Mouse (Mus musculus) brown adipose tissue, adult 24 weeks (tissue): ENCODE results near the gene Col24a1. TPM values are rescaled to one million over a fixed set of nuclear protein-coding genes. Genes with fewer than 3 reads are reported as not detected.

Experiments
- H3K27ac ChIP-seq: fragments of 200-500 bp; replicated peaks from 2 replicates; pipeline ENCODE4 v1.5.1; 2012; ENCODE audit warnings: low read depth, mild to moderate bottlenecking, low read length
- H3K4me1 ChIP-seq: fragments of 200-500 bp; 2 replicates; pipeline ENCODE4 v1.6.1; 2012; ENCODE audit warnings: low read length, mixed read lengths; ENCODE audit not compliant: control insufficient read depth, insufficient read depth, insufficient read length
- H3K4me3 ChIP-seq: fragments of 200-500 bp; 2 replicates; pipeline ENCODE4 v1.5.1; 2012; ENCODE audit warnings: low read depth, mild to moderate bottlenecking, low read length, moderate library complexity; ENCODE audit not compliant: insufficient read depth
- polyA plus RNA-seq: library from polyadenylated mRNA; stranded (reverse); fragments of >200 nt; gene quantifications from 2 replicates; pipeline ENCODE4 v1.2.4, GENCODE M21; 2012; ENCODE audit not compliant: missing spikeins, insufficient read depth, insufficient read length

Gene Col24a1
- polyA plus RNA-seq, 1 experiment = not detected

- Histone ChIP-seq H3K4me3 (no peak overlapping the region), H3K27ac (peak overlapping the region; percentile 25; the same call in 1 of the 2 replicates), H3K4me1 (no peaks in the 10 kb centered on the region; the same call in 1 of the 2 replicates)
These were observed 178.8 kb downstream of the Col24a1 start for GRCm38 (mm10) chr3:145471094-145471493.

DNA sequence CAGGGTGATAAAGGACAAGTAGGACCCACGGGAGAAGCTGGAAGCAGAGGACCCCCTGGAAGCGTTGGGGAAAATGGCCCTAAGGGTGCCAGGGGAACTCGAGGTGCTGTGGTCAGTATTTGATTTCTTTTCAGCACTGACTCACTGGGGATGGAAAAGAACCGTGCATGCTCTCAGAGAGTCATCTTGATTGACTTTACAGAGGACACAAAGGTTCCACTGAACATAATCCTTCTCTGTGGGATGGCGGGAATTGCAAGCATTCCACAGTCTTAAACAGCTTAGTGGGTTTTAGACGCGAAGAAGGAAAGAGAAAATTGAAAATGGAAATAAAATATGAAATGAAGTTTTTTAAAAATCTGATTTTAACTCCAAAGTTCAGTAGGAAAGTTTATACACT lies 181.9 kb downstream of the Col24a1 start:
- H3K4me3 ChIP-seq = no peak overlapping the region
- no peak overlapping the region for H3K27ac ChIP-seq
- H3K4me1 ChIP-seq = peaks cover 7% of the 10 kb centered on the region

DNA sequence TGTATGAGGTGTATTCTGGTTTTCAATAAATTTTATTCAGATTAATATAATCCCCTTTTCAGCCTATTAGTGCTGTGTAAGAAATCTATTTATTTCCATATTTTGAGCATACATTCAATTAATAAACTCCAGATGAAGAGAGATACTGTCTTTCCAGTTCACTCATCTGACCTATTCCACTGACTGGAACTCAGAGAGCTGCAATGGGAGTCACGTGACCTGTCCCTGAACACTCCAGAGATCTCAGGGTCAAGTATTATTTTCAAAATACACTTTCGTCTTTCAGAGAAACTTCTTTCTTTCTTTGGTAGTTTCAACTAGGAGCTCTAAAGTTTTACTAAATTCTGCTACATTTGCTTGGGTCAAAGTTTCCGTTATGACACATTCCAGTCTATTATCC lies 184.4 kb downstream of the Col24a1 start:
- Histone ChIP-seq H3K4me3 (peak overlapping the region; percentile 32; the same call in 1 of the 2 replicates), H3K27ac (peak overlapping the region; percentile 88), H3K4me1 (peaks cover 7% of the 10 kb centered on the region)

DNA sequence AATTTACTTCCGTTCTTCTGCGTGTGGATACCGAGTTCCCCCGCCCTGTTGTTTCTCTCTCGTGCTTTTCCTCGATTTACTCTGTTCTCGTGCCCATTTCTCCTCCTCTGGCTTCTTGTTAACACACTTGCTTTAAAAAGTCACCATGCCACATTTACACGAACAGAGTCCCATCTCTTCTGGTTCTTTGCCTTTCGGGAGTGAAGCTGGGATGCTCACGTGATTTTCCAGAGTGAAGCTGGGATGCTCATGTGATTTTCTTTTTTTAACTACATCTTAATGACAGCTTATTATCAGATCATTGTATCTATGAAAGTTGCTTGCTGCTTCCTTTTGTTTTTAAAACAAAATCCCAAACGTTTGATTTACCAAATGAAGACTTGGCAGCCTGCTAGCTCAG lies 184.8 kb downstream of the Col24a1 start:
- peak overlapping the region; percentile 32; the same call in 1 of the 2 replicates for H3K4me3 ChIP-seq
- peak overlapping the region; percentile 88 for H3K27ac ChIP-seq
- peaks cover 7% of the 10 kb centered on the region for H3K4me1 ChIP-seq

DNA sequence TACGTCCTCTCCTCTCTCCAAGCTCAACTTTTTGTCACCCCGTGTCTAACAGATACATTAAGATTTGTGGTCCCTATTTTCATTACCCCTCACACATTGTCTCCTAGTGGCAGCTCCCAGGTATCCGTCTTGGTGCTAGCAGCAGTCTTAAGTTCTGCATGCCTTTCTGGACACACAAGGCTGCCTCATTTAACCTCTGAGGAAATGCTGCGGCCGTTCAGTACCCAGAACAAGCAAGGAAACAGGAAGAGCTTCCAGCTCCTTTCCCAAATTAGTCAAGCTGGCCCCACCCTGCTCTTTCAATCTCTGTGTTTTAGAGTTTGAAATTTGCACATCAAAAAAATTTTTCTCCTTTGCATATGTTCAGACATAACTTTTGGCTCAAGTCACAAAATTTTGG lies 186.2 kb downstream of the Col24a1 start:
- H3K4me3 ChIP-seq = no peak overlapping the region
- H3K27ac ChIP-seq = peak overlapping the region; percentile 72
- peaks cover 7% of the 10 kb centered on the region for H3K4me1 ChIP-seq

DNA sequence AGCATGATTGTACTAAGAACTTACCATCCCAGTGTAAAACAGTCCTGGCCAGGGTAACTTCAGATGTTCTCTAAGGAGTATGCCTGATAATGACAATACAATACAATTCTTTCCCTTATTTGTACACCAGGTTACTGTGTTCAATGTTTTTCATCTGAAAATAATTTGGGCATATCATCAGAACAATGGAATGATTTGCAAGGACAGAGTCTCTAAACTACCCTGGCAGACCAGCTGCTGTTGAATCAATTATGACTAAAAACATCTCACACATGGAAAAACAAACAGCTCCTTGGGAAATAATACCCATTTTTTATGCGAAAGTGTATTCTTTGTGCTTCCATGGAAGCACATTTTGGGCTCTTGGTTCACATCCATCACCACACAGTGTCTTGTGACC lies 198.0 kb downstream of the Col24a1 start:
- Histone ChIP-seq H3K27ac (peak overlapping the region; percentile 95), H3K4me1 (peaks cover 5% of the 10 kb centered on the region; the same call in 1 of the 2 replicates)

GRCm38 (mm10) chr3:145491326-145491725 lies 199.1 kb downstream of the Col24a1 start:
- Histone ChIP-seq H3K4me1 (peaks cover 5% of the 10 kb centered on the region; the same call in 1 of the 2 replicates), H3K27ac (peak overlapping the region; percentile 92), H3K4me3 (no peak overlapping the region)

More for the DNA sequence above, 198.0 kb downstream of the Col24a1 start:
- H3K4me3 ChIP-seq = no peak overlapping the region

DNA sequence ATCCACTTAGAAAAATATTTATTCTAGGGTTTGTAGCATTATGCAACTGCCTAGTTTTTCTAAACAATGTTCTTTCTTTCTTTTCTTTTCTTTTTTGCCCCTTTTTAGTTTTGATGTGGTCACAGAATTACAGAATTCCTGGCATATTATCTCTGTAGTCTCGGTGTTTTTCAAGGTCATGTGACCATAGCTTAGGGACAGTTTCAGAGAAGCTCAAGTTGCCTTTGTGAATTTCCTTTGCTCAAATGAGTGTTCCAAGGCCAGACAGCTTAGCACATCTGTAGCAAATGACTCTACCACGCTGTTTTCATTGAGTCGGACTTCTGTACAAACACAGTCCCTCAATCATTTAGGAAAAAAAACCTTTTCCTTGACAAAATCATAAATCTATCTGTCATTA lies 205.9 kb downstream of the Col24a1 start:
- Histone ChIP-seq H3K4me3 (no peak overlapping the region), H3K27ac (no peak overlapping the region), H3K4me1 (no peaks in the 10 kb centered on the region)

DNA sequence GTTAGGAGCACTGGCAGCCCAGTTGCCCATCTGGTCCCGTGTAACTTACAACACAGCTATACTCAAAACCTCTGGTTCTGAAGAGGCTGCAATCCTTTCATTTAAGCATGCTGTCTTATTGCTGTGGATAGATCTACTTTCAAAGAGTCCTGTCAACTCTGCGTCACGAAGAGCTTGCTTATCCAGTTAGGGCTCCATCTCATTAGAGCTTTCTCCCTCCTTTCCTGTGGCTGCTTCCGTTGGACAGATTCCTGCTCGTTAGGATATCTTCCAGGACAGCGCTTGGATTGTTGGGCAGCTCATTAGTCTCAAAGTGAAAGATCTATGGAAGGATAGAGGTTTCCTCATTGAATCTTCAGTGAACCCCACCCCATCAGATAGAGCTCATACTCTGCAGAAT lies 206.6 kb downstream of the Col24a1 start:
- Histone ChIP-seq H3K4me1 (no peaks in the 10 kb centered on the region), H3K27ac (no peak overlapping the region), H3K4me3 (no peak overlapping the region)

GRCm38 (mm10) chr3:145504830-145505229 lies 212.6 kb downstream of the Col24a1 start:
- no peak overlapping the region for H3K27ac ChIP-seq
- no peaks in the 10 kb centered on the region for H3K4me1 ChIP-seq
- no peak overlapping the region for H3K4me3 ChIP-seq

DNA sequence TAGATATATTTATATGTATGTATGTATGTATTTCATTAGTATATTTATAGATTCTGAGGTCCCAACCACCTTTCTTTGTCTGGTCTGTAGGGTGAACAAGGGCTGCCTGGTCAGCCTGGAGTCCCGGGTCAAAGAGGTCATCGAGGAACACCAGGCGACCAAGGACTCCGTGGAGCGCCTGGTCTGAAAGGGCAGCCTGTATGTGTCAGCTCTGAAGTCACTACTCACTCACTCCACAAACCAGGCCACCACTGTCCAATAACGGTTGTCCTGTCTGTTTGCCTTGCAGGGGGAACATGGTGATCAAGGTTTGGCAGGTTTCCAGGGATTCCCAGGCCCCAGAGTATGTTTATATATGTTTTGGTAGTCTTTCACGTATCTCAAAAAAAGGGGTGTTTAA lies 216.3 kb downstream of the Col24a1 start:
- Histone ChIP-seq H3K4me3 (no peak overlapping the region), H3K27ac (no peak overlapping the region), H3K4me1 (no peaks in the 10 kb centered on the region)

- no peaks in the 10 kb centered on the region for H3K4me1 ChIP-seq
- H3K27ac ChIP-seq = no peak overlapping the region
- H3K4me3 ChIP-seq = no peak overlapping the region
These were observed 221.9 kb downstream of the Col24a1 start for GRCm38 (mm10) chr3:145514197-145514596.

- no peaks in the 10 kb centered on the region for H3K4me1 ChIP-seq
- no peak overlapping the region for H3K27ac ChIP-seq
These were observed 229.3 kb downstream of the Col24a1 start for GRCm38 (mm10) chr3:145521528-145522080.

GRCm38 (mm10) chr3:145522311-145522710 lies 230.0 kb downstream of the Col24a1 start:
- H3K27ac ChIP-seq = no peak overlapping the region
- no peak overlapping the region for H3K4me3 ChIP-seq
- H3K4me1 ChIP-seq = no peaks in the 10 kb centered on the region

More at GRCm38 (mm10) chr3:145521528-145522080, 229.3 kb downstream of the Col24a1 start:
- no peak overlapping the region for H3K4me3 ChIP-seq

- Histone ChIP-seq H3K27ac (no peak overlapping the region), H3K4me3 (no peak overlapping the region), H3K4me1 (no peaks in the 10 kb centered on the region)
These were observed 233.0 kb downstream of the Col24a1 start for GRCm38 (mm10) chr3:145525266-145525665.

GRCm38 (mm10) chr3:145537870-145538269 lies 245.6 kb downstream of the Col24a1 start:
- no peaks in the 10 kb centered on the region for H3K4me1 ChIP-seq
- no peak overlapping the region for H3K27ac ChIP-seq
- H3K4me3 ChIP-seq = no peak overlapping the region
